Mouse (Mus musculus): ENCODE results near the gene Camta1.

GRCm38 (mm10) chr4:151385985-151386700 lies 475.5 kb downstream of the Camta1 start:
- TF ChIP-seq GATA1 (IDR thresholded peaks at IDR 0.05; ENCODE audit: low read length) (no peak), TAL1 (IDR thresholded peaks at IDR 0.05; ENCODE audit: low read length) (no peak)
